Mouse (Mus musculus) limb, embryonic 14.5 days (tissue): ENCODE results near the gene Tll2. TPM values are rescaled to one million over a fixed set of nuclear protein-coding genes. Genes with fewer than 3 reads are reported as not detected.

Source experiments
- ATAC-seq: fragments of 200-750 bp; cut with Nextera tagmentation; 2 replicates; pipeline ENCODE4 v1.8.0; 2017; ENCODE audit warnings: low read depth, moderate number of reproducible peaks, moderate TSS enrichment; ENCODE audit not compliant: low FRiP score
- DNase-seq: peaks from one replicate; pipeline ENCODE4 v3.0.0-alpha.2; 2015; ENCODE audit warnings: low spot score
- H3K27ac ChIP-seq: fragments of 300-500 bp; sonication (generic); replicated peaks from 2 replicates; pipeline ENCODE4 v1.5.1; 2014; ENCODE audit warnings: low read depth, mild to moderate bottlenecking, low read length, moderate library complexity, mixed read lengths
- H3K27me3 ChIP-seq: fragments of 300-500 bp; sonication (generic); 2 replicates; pipeline ENCODE4 v1.6.1; 2014; ENCODE audit warnings: low read length, mixed read lengths; ENCODE audit not compliant: control insufficient read depth, insufficient read depth
- H3K36me3 ChIP-seq: fragments of 300-500 bp; sonication (generic); 2 replicates; pipeline ENCODE4 v1.6.1; 2014; ENCODE audit warnings: mild to moderate bottlenecking, low read length, moderate library complexity, mixed read lengths; ENCODE audit not compliant: control insufficient read depth, insufficient read depth
- H3K4me1 ChIP-seq: fragments of 300-500 bp; sonication (generic); 2 replicates; pipeline ENCODE4 v1.6.1; 2014; ENCODE audit warnings: antibody characterized with exemption, low read length, mixed read lengths; ENCODE audit not compliant: control insufficient read depth, insufficient read depth
- H3K4me2 ChIP-seq: fragments of 300-500 bp; sonication (generic); replicated peaks from 2 replicates; pipeline ENCODE4 v1.6.1; 2014; ENCODE audit warnings: low read depth, mild to moderate bottlenecking, low read length, moderate library complexity; ENCODE audit not compliant: severe bottlenecking
- H3K4me3 ChIP-seq: fragments of 300-500 bp; sonication (generic); replicated peaks from 2 replicates; pipeline ENCODE4 v1.5.1; 2014; ENCODE audit warnings: low read length
- H3K9ac ChIP-seq: fragments of 300-500 bp; sonication (generic); 2 replicates; pipeline ENCODE4 v1.6.1; 2014; ENCODE audit warnings: mild to moderate bottlenecking, low read depth, low read length, moderate library complexity; ENCODE audit not compliant: severe bottlenecking
- H3K9me3 ChIP-seq: fragments of 300-500 bp; sonication (generic); 2 replicates; pipeline ENCODE4 v1.6.1; 2016; ENCODE audit warnings: low read length; ENCODE audit not compliant: control insufficient read depth
- POLR2A ChIP-seq: fragments of 200-500 bp; IDR thresholded peaks from 2 replicates; pipeline ENCODE4 v1.8.0; 2012; ENCODE audit warnings: inconsistent platforms, mild to moderate bottlenecking, moderate library complexity, borderline replicate concordance; ENCODE audit not compliant: insufficient read depth, insufficient read length; ENCODE audit errors: extremely low read depth
- WGBS: fragments of 180-500 bp; shearing (Covaris S2); extraction: QIAGEN DNeasy Blood & Tissue Kit; methylation state at CpG from one replicate; pipeline ENCODE4 v1.1.7; 2014; 5-methylcytosine and 5-hydroxymethylcytosine counted together
- polyA plus RNA-seq, 2 experiments: library from polyadenylated mRNA; depleted of rRNA in 1 of 2; stranded (reverse) in 1 of 2; unstranded in 1 of 2; fragments of >200 nt; fragmentation: Nextera tagmentation in 1 of 2; extraction: Ambion mirVana in 1 of 2; gene quantifications; 2 replicates each; pipeline versions ENCODE4 v1.2.1 to v1.2.3; 2012 to 2014

Tll2 gene
- polyA plus RNA-seq (2012; rRNA removed) (1.7 and 1.9 TPM in 2 replicates), polyA plus RNA-seq (2014; fragmentation: Nextera tagmentation; extraction: Ambion mirVana) (0.61 and 1.0 TPM in 2 replicates)

DNA sequence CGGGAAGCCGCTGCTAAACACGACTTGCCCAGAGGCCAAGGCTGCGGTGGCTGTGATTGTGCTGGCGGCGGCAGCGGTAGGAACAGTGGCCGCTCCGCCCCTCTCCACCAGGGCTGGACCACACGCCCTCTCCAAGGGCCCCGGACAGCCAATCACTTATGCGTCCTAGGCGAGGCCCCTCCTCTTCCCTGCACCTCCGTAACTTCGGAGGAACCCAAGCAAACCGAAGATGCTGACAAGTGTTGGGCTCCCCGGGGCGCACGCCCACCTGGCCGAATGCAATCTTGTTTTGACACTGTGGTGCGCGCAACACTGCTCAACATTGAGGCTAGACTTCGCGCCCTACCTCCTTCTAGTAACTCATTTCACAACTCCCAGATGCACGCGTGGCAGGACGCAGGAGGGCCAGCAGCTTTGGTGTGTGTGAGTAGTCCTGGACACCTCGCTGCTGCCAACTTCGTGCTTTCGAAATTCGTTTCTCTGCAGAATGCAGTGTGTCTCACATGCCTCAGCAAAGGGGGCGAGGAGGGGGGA lies at the start of gene Tll2:
TSS of gene Tll2 (minus strand) at position 25 of the 534 bp plus-strand sequence.
- Histone ChIP-seq H3K27ac (no peak within 1 kb of the TSS), H3K27me3 (peaks cover 34% of the 10 kb centered on the region), H3K36me3 (peaks cover 7% of the 10 kb centered on the region), H3K4me1 (peaks cover 9% of the 10 kb centered on the region), H3K4me2 (peak within 1 kb of the TSS; percentile 96), H3K4me3 (peak within 1 kb of the TSS; percentile 43), H3K9ac (peak within 1 kb of the TSS; percentile 40), H3K9me3 (no peaks in the 10 kb centered on the region)
- 1% methylated on average over 28 of the region's 32 CpGs for WGBS
- peak; percentile 79 for DNase-seq
- TF ChIP-seq POLR2A = no peak
- ATAC-seq = peak; percentile 94

DNA sequence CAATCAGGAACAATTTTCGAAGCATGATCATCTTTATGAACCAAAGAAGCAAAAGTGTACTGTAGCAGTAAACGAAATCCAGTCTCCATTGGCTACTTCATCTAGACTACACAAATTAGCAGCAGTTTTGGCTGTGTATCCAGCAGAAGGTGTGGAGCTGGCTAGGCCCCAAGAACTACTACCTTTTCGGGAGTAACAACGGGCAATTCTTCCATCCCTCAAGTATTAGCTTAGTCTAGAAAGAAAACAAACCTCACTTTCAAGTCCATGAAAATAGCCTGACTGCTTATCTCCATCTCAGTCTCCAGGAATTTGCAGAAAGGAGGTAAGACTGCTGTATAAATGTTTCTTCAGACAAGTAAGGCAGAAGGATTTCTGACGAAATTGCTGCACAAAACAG lies 47.9 kb upstream of the Tll2 start:
- Histone ChIP-seq H3K9ac (no peak overlapping the region), H3K27ac (no peak overlapping the region), H3K4me1 (no peaks in the 10 kb centered on the region), H3K27me3 (no peaks in the 10 kb centered on the region), H3K4me3 (no peak overlapping the region), H3K4me2 (no peak overlapping the region), H3K36me3 (peaks cover 14% of the 10 kb centered on the region), H3K9me3 (no peaks in the 10 kb centered on the region)
- 81% methylated on average over 5 of the region's 5 CpGs for WGBS
- DNase-seq (no peak), ATAC-seq (no peak)
- no peak for TF ChIP-seq POLR2A

DNA sequence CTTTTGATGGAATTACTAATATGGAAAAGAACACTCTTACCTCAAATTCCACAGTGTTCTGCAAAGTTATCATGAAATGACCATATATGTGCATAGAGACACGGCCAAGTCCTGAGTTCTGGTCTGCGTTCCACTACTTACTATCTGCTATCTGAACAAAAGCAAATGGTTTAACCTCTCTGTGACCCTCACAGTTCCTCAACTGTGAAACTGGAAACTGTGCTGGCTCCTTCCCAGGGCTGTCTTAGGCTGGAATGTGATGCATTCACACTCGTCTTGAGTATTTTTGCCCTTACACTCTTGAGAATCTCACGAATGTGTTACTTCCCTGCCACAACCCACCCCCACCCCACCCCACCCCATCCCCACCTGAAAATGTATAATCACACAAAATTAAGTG lies 42.3 kb upstream of the Tll2 start:
- no peaks in the 10 kb centered on the region for H3K9me3 ChIP-seq
- whole genome bisulfite sequencing = 50% methylated on average over 4 of the region's 4 CpGs
- H3K4me2 ChIP-seq = no peak overlapping the region
- TF ChIP-seq POLR2A = no peak
- no peak for DNase-seq
- peaks cover 40% of the 10 kb centered on the region for H3K36me3 ChIP-seq
- H3K27me3 ChIP-seq = no peaks in the 10 kb centered on the region
- no peak overlapping the region for H3K4me3 ChIP-seq
- H3K4me1 ChIP-seq = no peaks in the 10 kb centered on the region
- no peak overlapping the region for H3K27ac ChIP-seq
- H3K9ac ChIP-seq = no peak overlapping the region
- no peak for ATAC-seq

DNA sequence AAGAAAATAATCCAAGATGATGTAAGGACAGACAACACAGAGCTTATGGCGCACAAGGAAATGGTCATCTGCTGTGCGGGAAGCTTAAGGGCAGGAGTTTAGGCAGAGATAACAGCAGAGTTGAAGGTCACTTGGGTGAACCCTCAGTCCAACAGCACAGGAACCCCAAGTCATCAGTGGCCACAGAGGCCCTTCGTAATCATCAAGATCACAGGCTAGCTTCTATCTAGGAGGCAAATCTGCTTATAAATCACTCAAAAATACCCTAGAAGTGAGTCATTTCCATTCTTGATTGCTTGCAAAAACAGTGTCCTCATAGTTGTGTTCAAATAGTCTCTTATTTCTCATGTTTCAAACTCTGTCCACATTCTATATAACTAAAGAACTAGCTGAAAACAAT lies 41.6 kb upstream of the Tll2 start:
- H3K9me3 ChIP-seq = no peaks in the 10 kb centered on the region
- DNase-seq (no peak), ATAC-seq (no peak)
- no peak overlapping the region for H3K4me3 ChIP-seq
- WGBS = 90% methylated on average over 3 of the region's 3 CpGs
- TF ChIP-seq POLR2A = no peak
- no peaks in the 10 kb centered on the region for H3K4me1 ChIP-seq
- H3K36me3 ChIP-seq = peaks cover 41% of the 10 kb centered on the region
- H3K27me3 ChIP-seq = no peaks in the 10 kb centered on the region
- H3K9ac ChIP-seq = no peak overlapping the region
- no peak overlapping the region for H3K4me2 ChIP-seq
- H3K27ac ChIP-seq = no peak overlapping the region

DNA sequence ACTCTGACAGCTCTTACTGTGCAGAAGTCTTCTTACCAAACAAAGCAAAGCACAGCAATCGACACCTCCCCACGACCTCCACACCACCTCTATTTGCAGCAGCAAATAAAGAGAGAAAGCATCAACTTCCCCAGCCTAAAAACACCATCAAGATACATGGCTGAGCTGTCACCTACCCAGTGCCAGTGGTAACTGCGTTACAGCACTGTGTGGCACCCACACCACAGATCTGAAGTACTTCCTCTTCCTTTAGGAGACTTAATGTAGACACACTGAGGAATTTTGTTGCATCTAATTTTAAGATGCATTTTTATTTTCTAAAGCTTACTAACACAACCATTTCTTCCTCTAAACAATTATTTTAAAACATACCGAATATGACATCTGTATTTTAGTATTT lies 39.6 kb upstream of the Tll2 start:
- H3K9me3 ChIP-seq = no peaks in the 10 kb centered on the region
- H3K27me3 ChIP-seq = no peaks in the 10 kb centered on the region
- no peak overlapping the region for H3K9ac ChIP-seq
- H3K4me2 ChIP-seq = no peak overlapping the region
- H3K4me3 ChIP-seq = no peak overlapping the region
- ATAC-seq = no peak
- no peak for TF ChIP-seq POLR2A
- no peak for DNase-seq
- H3K27ac ChIP-seq = no peak overlapping the region
- WGBS = 95% methylated on average over 4 of the region's 4 CpGs
- no peaks in the 10 kb centered on the region for H3K4me1 ChIP-seq
- H3K36me3 ChIP-seq = peaks cover 58% of the 10 kb centered on the region
